Mouse (Mus musculus) ES-E14 (cell line): Measurements from ENCODE around the gene Gm10337. TPM values are rescaled to one million over a fixed set of nuclear protein-coding genes. Genes with fewer than 3 reads are reported as not detected.

Source experiments
- DNase-seq: peaks from one replicate; pipeline ENCODE4 v3.0.0-alpha.2; 2013; ENCODE audit warnings: low read depth, low spot score
- H3K27ac ChIP-seq: 2 replicates; pipeline ENCODE4 v1.5.1; 2012; ENCODE audit warnings: low read depth, mild to moderate bottlenecking, low read length, moderate library complexity, mixed read lengths; ENCODE audit not compliant: poor library complexity, insufficient read depth, severe bottlenecking
- H3K36me3 ChIP-seq: 2 replicates; pipeline ENCODE4 v1.6.1; 2012; ENCODE audit warnings: mild to moderate bottlenecking, low read length, moderate library complexity, mixed read lengths; ENCODE audit not compliant: control insufficient read depth, poor library complexity, insufficient read depth, severe bottlenecking
- H3K4me1 ChIP-seq, 2 experiments: fragments of 150-350 bp in 1 of 2; sonication (generic) in 1 of 2; 2 replicates each; pipeline ENCODE4 v1.6.1; 2012; ENCODE audit warnings: low read length in 2 of 2, mild to moderate bottlenecking in 1 of 2, mixed read lengths in 1 of 2; ENCODE audit not compliant: control insufficient read depth in 2 of 2, insufficient read depth in 2 of 2, poor library complexity in 1 of 2
- H3K4me3 ChIP-seq, 2 experiments: fragments of 150-350 bp in 1 of 2; sonication (generic) in 1 of 2; 2 replicates each; pipeline ENCODE4 v1.5.1; 2012; ENCODE audit warnings: low read length in 2 of 2, low read depth in 1 of 2, mild to moderate bottlenecking in 1 of 2, mixed read lengths in 1 of 2; ENCODE audit not compliant: insufficient read depth in 1 of 2, poor library complexity in 1 of 2, severe bottlenecking in 1 of 2
- H3K9ac ChIP-seq: 2 replicates; pipeline ENCODE4 v1.6.1; 2012; ENCODE audit warnings: low read depth, mild to moderate bottlenecking, low read length, mixed read lengths; ENCODE audit not compliant: poor library complexity, insufficient read depth, severe bottlenecking
- H3K9me3 ChIP-seq: fragments of 150-350 bp; sonication (generic); 2 replicates; pipeline ENCODE4 v1.6.1; 2012; ENCODE audit warnings: low read depth, mild to moderate bottlenecking, low read length; ENCODE audit not compliant: control insufficient read depth, insufficient read depth
- CHD2 ChIP-seq: IDR thresholded peaks from 2 replicates; pipeline ENCODE4 v1.6.1; 2014; ENCODE audit warnings: mild to moderate bottlenecking, low read depth, low read length, inconsistent platforms
- HCFC1 ChIP-seq: IDR thresholded peaks from 2 replicates; pipeline ENCODE4 v1.6.1; 2012; ENCODE audit warnings: low read length, inconsistent platforms, borderline replicate concordance; ENCODE audit not compliant: insufficient read depth
- MAFK ChIP-seq: IDR thresholded peaks from 2 replicates; pipeline ENCODE4 v1.6.1; 2014; ENCODE audit warnings: mild to moderate bottlenecking, low read depth, low read length, inconsistent platforms; ENCODE audit not compliant: insufficient read depth
- ZC3H11A ChIP-seq: IDR thresholded peaks from 2 replicates; pipeline ENCODE4 v1.6.1; 2012; ENCODE audit warnings: low read depth, mild to moderate bottlenecking, inconsistent platforms, low read length, borderline replicate concordance
- ZNF384 ChIP-seq: IDR thresholded peaks from 2 replicates; pipeline ENCODE4 v1.6.1; 2012; ENCODE audit warnings: low read depth, low read length, inconsistent platforms
- in situ Hi-C, 2 experiments: fragments of 600-800 bp; cut with MboI; formaldehyde crosslinking; loops; one replicate each; pipeline ENCODE4 v1.15.1; 2025; ENCODE audit warnings: low sequenced_read_pairs in 2 of 2, inconsistent platforms in 1 of 2; ENCODE audit not compliant: unreplicated experiment in 2 of 2
- total RNA-seq: library from RNA; depleted of rRNA; stranded (reverse); fragments of 300-350 nt; gene quantifications from 2 replicates; pipeline ENCODE4 v1.2.3, GENCODE M21; 2012; rRNA removed

Gene Gm10337
- not detected in 2 replicates for total RNA-seq

DNA sequence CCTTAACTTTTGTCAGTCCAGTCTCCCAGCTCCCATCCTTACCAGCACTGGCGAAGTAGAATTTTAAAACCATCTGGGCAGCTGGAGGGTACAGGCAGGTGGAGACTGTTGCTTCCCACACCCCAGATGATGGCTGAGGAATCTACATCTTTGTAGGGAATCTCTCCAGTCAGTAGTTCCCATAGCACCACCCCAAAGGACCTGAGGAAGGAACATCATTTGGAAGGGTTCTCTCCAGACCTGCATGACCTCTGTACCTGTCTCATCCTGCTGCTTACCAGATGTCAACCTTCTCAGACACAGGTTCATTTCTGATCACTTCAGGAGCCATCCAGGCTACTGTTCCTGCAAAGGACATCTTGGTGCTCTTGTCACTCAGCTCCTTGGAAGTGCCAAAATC is at the start of gene Gm10337:
Gm10337 (plus strand) TSS at position 276 of the 400 bp plus-strand sequence.
- Histone ChIP-seq H3K36me3 (peaks cover 48% of the 10 kb centered on the region), H3K9ac (no peak within 1 kb of the TSS), H3K9me3 (no peaks in the 10 kb centered on the region), H3K4me3 (no peak within 1 kb of the TSS), H3K27ac (no peak within 1 kb of the TSS), H3K4me1 (peaks cover 0 to 14% of the 10 kb centered on the region in 2 experiments; a peak in 2 of 4 replicates)
- DNase-seq: no peak
- TF ChIP-seq ZNF384: no peak
- no peak for TF ChIP-seq HCFC1
- no peak for TF ChIP-seq CHD2
- TF ChIP-seq ZC3H11A: no peak
- no peak for TF ChIP-seq MAFK
- in situ Hi-C loops: no loop called here

DNA sequence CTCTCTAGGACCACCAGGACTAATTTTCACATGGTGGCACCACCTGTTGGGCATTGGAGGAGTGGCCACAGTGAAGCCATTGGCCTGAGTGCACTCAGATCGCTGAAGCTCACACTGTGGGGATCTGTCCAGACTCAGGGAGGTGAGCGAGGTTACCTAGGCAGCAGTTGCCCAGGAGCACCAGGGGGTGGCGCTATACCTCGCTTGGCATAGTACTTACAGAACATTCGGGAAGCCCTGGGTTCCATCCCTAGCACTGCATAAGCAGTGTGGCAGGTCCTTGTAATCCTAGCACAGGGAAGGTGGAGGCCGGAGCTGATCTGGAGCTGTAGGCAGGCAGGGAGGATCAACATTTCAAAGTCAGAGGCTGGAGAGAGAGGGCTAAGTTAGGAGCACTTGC is 47.5 kb upstream of the Gm10337 start:
- in situ Hi-C loops: no loop called here
- H3K4me1 ChIP-seq: peaks cover 0 to 15% of the 10 kb centered on the region in 2 experiments; a peak in 2 of 4 replicates
- no peaks in the 10 kb centered on the region for H3K9me3 ChIP-seq
- TF ChIP-seq HCFC1 (no peak), CHD2 (no peak), ZNF384 (no peak), MAFK (no peak), ZC3H11A (no peak)
- no peak overlapping the region for H3K9ac ChIP-seq
- no peaks in the 10 kb centered on the region for H3K36me3 ChIP-seq
- no peak overlapping the region for H3K4me3 ChIP-seq
- no peak overlapping the region for H3K27ac ChIP-seq
- DNase-seq: no peak

DNA sequence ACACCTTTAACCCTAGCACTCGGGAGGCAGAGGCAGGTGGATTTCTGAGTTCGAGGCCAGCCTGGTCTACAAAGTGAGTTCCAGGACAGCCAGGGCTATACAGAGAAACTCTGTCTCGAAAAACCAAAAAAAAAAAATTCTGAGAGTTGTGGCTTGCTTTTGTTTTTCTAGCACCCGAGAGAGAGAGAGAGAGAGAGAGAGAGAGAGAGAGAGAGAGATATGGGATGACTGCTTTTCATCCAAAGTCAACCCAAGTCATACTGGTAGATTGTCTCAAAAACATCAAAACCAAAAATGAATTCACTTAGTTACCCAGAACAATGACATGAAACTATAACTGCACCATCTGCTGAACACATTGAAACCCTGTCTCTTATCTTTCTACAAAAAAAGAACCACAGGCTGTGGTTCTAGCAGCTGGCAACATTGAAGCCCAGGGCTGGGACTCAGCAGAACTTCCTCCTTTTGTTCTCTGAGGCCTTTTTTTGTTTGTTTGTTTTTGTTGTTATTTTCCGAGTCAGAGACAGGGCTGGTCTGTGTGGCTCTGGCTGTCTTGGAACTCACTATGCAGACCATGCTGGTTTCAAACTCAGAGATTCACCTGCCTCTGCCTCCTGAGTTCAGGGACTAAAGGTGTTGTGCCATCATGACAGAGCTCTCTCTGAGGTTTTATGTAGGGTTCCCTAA is 45.3 kb upstream of the Gm10337 start:
- Histone ChIP-seq H3K4me3 (peak overlapping the region in 1 of 2 experiments; percentile 84; a peak in 2 of 4 replicates), H3K27ac (no peak overlapping the region; the same call in 1 of the 2 replicates), H3K36me3 (peaks cover 5% of the 10 kb centered on the region), H3K4me1 (peaks cover 0 to 18% of the 10 kb centered on the region in 2 experiments; a peak in 2 of 4 replicates), H3K9me3 (no peaks in the 10 kb centered on the region), H3K9ac (peak overlapping the region; percentile 5; the same call in 1 of the 2 replicates)
- TF ChIP-seq ZNF384: no peak
- no peak for TF ChIP-seq CHD2
- no peak for TF ChIP-seq ZC3H11A
- no peak for TF ChIP-seq HCFC1
- no peak for TF ChIP-seq MAFK
- in situ Hi-C loops: no loop called here
- no peak for DNase-seq

DNA sequence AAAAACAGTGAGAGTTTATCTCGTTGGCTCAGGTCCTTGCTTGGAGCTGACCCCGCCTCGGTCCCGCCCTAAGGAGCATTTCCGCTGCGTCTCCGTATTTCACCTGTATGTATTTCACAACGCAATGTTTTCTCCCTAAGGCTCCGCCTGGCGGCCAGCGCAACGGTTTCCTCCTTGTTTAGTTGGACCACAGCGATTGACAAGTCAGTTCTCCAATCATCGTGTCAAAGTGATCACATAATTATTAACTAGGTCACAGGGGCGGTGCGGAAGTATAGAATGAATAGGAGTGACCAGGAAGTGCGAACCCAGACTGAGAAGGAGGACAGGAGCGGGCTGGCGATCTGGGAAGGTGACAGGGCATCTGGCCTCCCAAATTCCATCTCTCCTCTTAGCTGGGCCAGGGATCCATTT is 44.6 kb upstream of the Gm10337 start, which contains the start of gene Prr13:
Prr13 (plus strand) TSS at position 125 of the 414 bp plus-strand sequence.
- Histone ChIP-seq H3K36me3 (peaks cover 5% of the 10 kb centered on the region), H3K4me3 (peak within 1 kb of the TSS; percentile 73 to 84), H3K27ac (peak within 1 kb of the TSS; percentile 61; the same call in 1 of the 2 replicates), H3K9me3 (no peaks in the 10 kb centered on the region), H3K9ac (peak within 1 kb of the TSS; percentile 67), H3K4me1 (peaks cover 0 to 18% of the 10 kb centered on the region in 2 experiments; a peak in 2 of 4 replicates)
- TF ChIP-seq MAFK (no peak), CHD2 (0 out of 2 replicates have a peak, but pooled peaks have one; percentile 48)
- peak; percentile 89 for DNase-seq
- in situ Hi-C loops: no loop called here
